Mouse (Mus musculus) G1E (cell line): ENCODE measurements at regions not wholly inside any gene's neighbourhood (a gene's known extent, or its start where the extent isn't known, plus 50 kb on each side); places are given as distances from the start of the nearest gene placed in this dataset.

Experiments used
- CTCF ChIP-seq: IDR thresholded peaks from 2 replicates; pipeline ENCODE4 v1.5.1; 2012; ENCODE audit warnings: low read depth, low read length, inconsistent platforms, mixed read lengths
- GATA1 ChIP-seq: IDR thresholded peaks from 2 replicates; pipeline ENCODE4 v1.6.1; 2012; ENCODE audit warnings: borderline replicate concordance, low read length, inconsistent platforms, mixed read lengths
- GATA2 ChIP-seq: IDR thresholded peaks from 2 replicates; pipeline ENCODE4 v1.6.1; 2012; ENCODE audit warnings: low read depth, low read length, inconsistent platforms, borderline replicate concordance

DNA sequence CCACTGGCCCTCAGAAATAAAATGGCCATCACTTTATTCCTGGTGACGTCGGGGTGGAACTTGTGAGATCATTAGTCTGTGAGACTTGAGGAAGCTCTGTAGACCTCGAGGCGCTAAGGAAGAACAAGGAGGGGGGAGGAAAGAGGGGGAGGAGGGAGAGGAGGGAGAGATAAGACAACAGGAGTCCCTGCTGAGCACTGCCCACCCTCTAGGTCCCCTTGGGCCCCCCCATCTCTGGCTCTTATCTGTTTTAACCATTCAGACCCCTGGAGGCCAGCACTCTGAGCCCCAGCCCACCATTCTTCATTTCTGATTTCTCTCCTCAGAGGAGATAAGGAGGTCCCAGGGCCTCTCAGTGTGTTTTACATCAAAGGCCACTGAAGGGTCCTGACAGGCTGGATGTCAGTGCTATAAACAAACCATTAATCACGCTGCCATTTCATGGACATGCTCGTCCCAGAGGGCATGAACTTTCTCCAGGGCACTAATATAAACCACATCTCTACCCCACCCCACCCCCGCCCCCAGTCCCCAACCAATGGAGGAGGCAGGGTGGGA, 139.0 kb downstream of the Chic2 start:
- TF ChIP-seq CTCF: no peak
- TF ChIP-seq GATA1: no peak
- TF ChIP-seq GATA2: no peak
